Mouse (Mus musculus): ENCODE measurements around the gene Flii. TPM values are rescaled to one million over a fixed set of nuclear protein-coding genes. Genes with fewer than 3 reads are reported as not detected.
A peak's percentile ranks its signal among the peaks of the same experiment; 100 is the strongest.

Flii gene
- 100 to 1,000 TPM; 124 to 147 (median 134) TPM for total RNA-seq (2022)

- peak; percentile 78 for DNase-seq (ENCODE audit: low spot score)
Measured at GRCm38 (mm10) chr11:60726601-60727391, at the start of gene Flii. TSS of gene Flii (minus strand) at chr11:60727263.

DNA sequence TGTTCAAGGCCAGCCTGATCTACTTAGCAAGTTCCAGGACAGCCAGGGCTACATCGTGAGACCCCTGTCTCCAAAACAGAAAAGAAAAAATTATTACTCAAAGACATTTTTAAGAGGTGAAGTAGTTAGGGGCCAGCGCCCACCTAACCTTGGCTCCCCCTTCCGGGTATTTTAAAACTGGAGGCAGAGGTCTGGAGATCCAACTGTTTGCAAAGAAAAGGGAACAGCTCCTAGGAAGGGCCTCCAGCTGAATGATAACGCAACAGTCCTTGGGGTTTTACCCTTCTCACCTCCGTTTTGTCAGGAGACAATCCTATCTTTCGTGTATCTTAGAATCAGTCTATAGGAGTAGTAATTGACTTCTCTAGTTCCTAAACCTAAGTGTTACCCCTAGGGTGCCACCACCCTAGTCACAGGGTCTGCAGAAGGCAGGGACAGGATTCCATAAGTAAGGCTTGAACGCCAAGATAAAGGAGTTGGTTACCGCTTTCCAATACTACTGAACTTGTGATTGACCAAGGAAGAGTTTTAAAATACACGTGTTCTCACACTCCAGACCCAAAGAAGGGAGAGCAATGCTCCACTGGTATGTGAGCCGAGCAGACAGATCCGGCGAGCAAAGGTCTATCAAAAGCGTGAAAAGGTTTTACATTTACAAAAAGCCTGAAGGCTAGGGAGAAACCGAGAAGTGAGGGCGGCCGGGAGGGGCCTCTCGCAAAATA lies 49.2 kb upstream of the Flii start:
- DNase-seq (ENCODE audit: low spot score) = no peak

DNA sequence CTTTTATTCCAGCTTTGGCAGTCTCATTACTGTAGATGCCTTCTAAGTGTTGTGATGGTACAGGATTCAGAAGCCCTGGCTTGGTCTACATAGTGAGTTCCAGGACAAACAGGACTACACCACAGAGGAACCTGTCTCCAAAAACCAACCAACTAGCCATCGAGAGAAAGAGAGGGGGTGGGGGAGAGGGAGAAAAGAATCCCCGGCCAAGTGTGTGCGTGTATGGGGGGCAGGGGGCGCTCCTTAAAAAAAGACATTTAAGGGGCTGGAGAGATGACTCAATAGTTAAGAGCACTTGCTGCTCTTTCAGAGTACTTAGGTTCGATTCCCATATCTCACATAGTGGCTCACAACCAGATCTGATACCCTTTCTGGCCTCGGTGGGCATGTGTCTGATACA lies 48.5 kb upstream of the Flii start:
- no peak for DNase-seq (ENCODE audit: low spot score)

- DNase-seq (ENCODE audit: low spot score) = no peak
Measured at GRCm38 (mm10) chr11:60774841-60775240, 47.8 kb upstream of the Flii start.

GRCm38 (mm10) chr11:60774158-60774689 lies 47.2 kb upstream of the Flii start:
- DNase-seq (ENCODE audit: low spot score) = no peak

DNA sequence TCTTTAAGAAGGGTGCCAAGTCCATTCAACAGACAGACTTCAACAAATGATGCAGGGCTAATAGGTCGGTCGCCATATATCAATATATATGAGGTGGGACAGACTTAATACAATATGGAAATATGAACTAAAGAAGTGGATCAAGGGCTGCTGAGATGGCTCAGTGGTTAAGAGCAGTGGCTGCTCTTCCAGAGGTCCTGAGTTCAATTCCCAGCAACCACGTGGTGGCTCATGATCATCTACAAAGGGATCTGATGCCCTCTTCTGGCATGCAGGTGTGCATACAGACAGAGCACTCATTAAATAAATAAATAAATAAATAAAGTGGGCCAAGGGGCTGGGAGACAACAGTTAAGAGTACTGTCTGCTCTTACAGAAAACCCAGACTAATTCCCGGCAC lies 45.1 kb upstream of the Flii start:
- no peak for DNase-seq (ENCODE audit: low spot score)

DNA sequence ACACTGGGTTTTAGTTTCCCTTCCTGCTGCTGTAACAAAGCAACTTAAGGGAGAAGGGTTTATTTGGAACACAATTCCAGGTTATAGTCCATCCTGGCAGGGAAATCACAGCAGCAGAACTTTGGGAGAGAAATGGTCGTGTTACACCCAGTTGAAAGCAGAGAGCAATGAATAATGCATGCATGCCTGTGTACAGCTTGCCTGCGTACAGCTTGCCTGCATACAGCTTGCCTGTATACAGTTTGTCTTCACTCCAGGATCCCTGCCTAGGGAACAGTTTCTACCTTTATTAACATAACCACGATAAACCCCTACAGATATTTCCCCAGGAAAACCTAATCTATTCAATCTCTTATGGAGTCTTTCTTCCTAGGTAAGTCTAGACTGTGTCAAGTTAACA lies 43.7 kb upstream of the Flii start:
- no peak for DNase-seq (ENCODE audit: low spot score)

- no peak for DNase-seq (ENCODE audit: low spot score)
Measured at GRCm38 (mm10) chr11:60769322-60769721, 42.3 kb upstream of the Flii start.

GRCm38 (mm10) chr11:60766969-60767368 lies 39.9 kb upstream of the Flii start:
- DNase-seq (ENCODE audit: low spot score) = no peak

- no peak for DNase-seq (ENCODE audit: low spot score)
Measured at GRCm38 (mm10) chr11:60761681-60762080, 34.6 kb upstream of the Flii start.

GRCm38 (mm10) chr11:60755570-60755969 lies 28.5 kb upstream of the Flii start:
- DNase-seq (ENCODE audit: low spot score) = no peak

DNA sequence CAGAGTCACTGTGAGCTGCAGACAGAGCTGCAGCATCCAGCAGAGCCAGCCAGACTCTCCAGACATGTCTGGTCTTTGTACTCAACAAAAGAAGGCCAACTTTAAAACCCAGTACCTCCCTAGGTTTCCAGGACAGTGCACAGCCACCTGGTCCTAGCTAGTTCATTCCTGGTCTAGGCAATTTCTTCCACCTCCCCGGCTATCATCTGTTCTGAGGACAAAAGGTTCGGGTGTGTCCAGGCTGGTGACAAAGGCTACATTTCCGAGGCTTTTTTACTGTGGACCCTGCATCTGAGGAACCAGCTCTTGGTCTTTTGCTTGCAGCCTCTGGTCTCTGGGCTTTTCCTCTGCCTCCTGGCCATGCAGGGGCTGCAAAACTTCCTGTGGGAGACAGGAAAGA lies 13.3 kb upstream of the Flii start:
- no peak for DNase-seq (ENCODE audit: low spot score)

- no peak for DNase-seq (ENCODE audit: low spot score)
Measured at GRCm38 (mm10) chr11:60737450-60737849, 10.4 kb upstream of the Flii start.

DNA sequence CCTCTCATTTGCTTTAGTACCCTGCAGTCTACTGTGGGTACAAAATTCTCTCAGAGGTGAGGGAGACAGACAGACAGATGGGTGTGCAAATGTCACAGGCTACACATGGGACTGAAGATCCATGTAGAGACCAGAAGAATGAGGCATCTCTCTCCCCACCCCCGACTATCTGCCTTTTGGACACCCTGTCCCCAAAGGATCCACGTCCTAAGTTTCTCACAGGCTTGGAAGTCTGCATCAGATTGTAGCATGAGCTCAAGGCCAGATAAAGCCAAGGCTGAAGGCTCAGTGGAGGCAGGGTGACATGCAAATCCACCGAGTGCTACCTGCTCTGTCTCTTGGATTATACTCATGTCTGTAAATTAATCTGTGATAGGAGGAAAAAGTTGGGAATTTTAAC lies 9.4 kb upstream of the Flii start:
- DNase-seq (ENCODE audit: low spot score) = no peak

DNA sequence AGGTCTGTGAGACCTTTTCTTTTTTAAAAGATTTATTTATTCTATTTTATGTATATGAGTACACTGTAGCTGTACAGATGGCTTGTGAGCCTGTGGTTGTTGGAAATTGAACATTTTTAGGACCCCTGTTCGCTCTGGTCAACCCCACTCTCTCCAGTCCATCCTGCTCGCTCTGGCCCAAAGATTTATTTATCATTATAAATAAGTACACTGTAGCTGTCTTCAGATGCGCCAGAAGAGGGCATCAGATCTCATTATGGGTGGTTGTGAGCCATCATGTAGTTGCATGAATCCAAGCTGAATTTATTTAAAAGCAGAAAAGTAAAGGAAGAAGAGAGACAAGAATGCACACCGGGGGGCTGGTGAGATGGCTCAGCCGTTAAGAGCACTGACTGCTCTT lies 8.1 kb upstream of the Flii start:
- DNase-seq (ENCODE audit: low spot score) = no peak

GRCm38 (mm10) chr11:60734206-60734605 lies 7.1 kb upstream of the Flii start:
- DNase-seq (ENCODE audit: low spot score) = no peak

DNA sequence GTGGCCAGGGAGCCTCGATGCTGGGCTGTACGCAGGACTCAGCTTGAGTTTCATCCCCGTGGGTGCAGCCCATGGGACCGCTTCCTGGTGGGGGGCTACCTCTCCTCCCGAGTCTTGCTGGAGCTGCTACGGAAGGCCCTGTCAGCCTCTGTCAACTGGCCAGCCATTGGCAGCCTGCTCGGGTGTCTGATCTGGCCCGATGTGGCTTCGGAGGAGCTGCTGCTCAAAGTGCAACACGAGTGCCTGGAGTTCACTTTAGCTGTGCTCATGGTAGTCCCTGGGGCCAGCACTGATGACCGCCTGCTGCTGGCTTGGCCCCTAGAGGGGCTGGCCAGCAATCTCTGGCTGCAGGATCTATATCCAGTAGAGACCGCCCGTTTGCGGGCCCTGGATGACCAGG lies 4.2 kb upstream of the Flii start:
- no peak for DNase-seq (ENCODE audit: low spot score)

GRCm38 (mm10) chr11:60730169-60730568 lies 3.1 kb upstream of the Flii start:
- DNase-seq (ENCODE audit: low spot score) = no peak

GRCm38 (mm10) chr11:60729217-60729641 lies 2.2 kb upstream of the Flii start:
- no peak for DNase-seq (ENCODE audit: low spot score)

DNA sequence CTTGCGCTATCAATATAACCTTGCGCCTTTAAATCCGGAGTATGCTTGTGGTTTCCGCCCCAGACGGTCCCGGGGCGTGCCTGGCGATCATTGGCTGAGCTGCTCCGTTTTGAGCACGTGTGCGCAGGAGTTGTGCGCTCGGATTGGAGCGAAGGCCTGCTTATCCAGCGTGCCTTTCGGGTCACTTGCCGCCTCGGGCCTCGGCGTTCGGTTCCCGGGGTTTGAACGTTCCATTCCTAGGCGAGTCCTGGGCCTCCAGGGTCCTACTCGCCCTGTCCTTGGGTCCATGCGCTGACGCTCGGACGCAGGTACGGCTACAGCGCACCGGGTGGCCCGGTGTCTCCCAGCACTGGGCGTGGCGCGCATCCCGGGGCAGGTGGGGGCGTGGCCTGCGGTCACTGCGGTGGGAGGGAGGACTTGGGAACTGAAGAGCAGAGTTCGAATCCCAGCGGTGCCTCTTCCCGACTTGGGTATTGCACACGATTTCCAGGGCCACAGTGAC lies 1.2 kb upstream of the Flii start, which contains the start of gene Mief2:
Gene Mief2, plus strand, starts transcription at position 139 of the 502 bp plus-strand sequence.
- peak; percentile 96 for DNase-seq (ENCODE audit: low spot score)

DNA sequence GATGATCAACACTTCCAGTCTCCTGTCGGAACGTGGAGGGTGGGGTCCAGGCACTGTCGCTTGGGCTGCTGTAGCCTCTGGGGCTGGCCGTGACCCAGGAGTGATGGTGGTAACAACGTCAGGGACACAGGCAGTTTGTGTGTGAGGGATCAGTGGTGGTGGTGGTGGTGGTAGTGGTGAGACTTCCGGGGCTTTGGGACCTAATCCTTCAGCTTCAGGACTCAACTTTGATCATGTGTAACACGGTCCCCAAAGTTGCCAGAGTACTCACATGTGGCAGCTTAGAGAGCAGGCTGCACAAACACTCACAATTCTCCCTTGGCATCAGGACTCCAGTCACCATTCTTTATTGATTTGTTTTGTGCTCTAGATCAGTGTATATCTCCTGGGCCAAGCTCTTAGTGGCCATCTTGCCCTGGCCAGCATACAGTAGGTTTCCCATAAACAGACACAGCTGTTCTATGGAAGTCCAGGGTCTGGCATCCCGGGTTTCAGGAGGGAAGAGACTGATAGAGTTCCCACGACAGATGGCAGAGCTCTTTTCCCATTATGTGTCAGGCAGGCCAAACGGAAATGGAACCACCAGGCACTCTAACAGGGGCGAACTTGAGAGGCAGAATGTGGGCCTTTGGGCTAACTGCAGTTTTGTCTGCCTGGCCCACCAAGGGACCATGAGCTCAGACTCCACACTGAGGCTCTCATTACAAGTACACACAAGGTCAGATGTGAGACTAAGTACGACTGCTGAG lies 503 bp upstream of the Flii start:
- DNase-seq (ENCODE audit: low spot score) = no peak

GRCm38 (mm10) chr11:60719263-60719662 lies 7.8 kb downstream of the Flii start:
- no peak for DNase-seq (ENCODE audit: low spot score)

Measured in heart, adult 8-10 months (tissue).